Mouse (Mus musculus) testis, adult 2 months (tissue): ENCODE results near the gene Tmod1. TPM values are rescaled to one million over a fixed set of nuclear protein-coding genes. Genes with fewer than 3 reads are reported as not detected.

Experiments
- H3K27ac ChIP-seq: fragments of 200-500 bp; 2 replicates; pipeline ENCODE4 v1.5.1; 2012; ENCODE audit warnings: low read depth, low read length; ENCODE audit not compliant: control insufficient read depth, insufficient read depth
- H3K27me3 ChIP-seq: fragments of 200-500 bp; 2 replicates; pipeline ENCODE4 v1.6.1; 2012; ENCODE audit warnings: mild to moderate bottlenecking, low read length, moderate library complexity; ENCODE audit not compliant: control insufficient read depth, insufficient read depth
- H3K36me3 ChIP-seq: fragments of 200-500 bp; 2 replicates; pipeline ENCODE4 v1.6.1; 2012; ENCODE audit warnings: mild to moderate bottlenecking, low read length; ENCODE audit not compliant: control insufficient read depth, insufficient read depth
- H3K4me1 ChIP-seq: fragments of 200-500 bp; 2 replicates; pipeline ENCODE4 v1.6.1; 2012; ENCODE audit warnings: low read length; ENCODE audit not compliant: control insufficient read depth, insufficient read depth
- H3K4me3 ChIP-seq: fragments of 200-500 bp; 2 replicates; pipeline ENCODE4 v1.5.1; 2012; ENCODE audit warnings: low read depth, mild to moderate bottlenecking, low read length, moderate library complexity, mixed read lengths; ENCODE audit not compliant: control insufficient read depth
- CTCF ChIP-seq: fragments of 200-500 bp; IDR thresholded peaks from 2 replicates; pipeline ENCODE4 v1.5.1; 2012; ENCODE audit warnings: low read depth, mild to moderate bottlenecking, inconsistent platforms, low read length, moderate library complexity; ENCODE audit not compliant: control insufficient read depth, insufficient read depth, insufficient replicate concordance
- POLR2A ChIP-seq: fragments of 200-500 bp; IDR thresholded peaks from 2 replicates; pipeline ENCODE4 v1.6.1; 2012; ENCODE audit warnings: low read depth, mild to moderate bottlenecking, inconsistent platforms, low read length, moderate library complexity; ENCODE audit not compliant: control insufficient read depth
- polyA plus RNA-seq: library from polyadenylated mRNA; depleted of rRNA; stranded (reverse); fragments of >200 nt; gene quantifications from 2 replicates; pipeline ENCODE4 v1.2.3, GENCODE M21; 2012; rRNA removed

Gene Tmod1
- polyA plus RNA-seq, result 24.7 and 29.7 TPM in 2 replicates

GRCm38 (mm10) chr4:46038892-46039751, at the start of gene Tmod1:
TSS of gene Tmod1 (plus strand) at chr4:46038935.
- H3K27me3 ChIP-seq, result no peaks in the 10 kb centered on the region
- H3K4me1 ChIP-seq, result peaks cover 12% of the 10 kb centered on the region
- H3K36me3 ChIP-seq, result no peaks in the 10 kb centered on the region
- no peak within 1 kb of the TSS for H3K27ac ChIP-seq
- H3K4me3 ChIP-seq, result peak within 1 kb of the TSS; percentile 63
- TF ChIP-seq CTCF (no peak), POLR2A (no peak)

- no peaks in the 10 kb centered on the region for H3K4me1 ChIP-seq
- no peaks in the 10 kb centered on the region for H3K27me3 ChIP-seq
- TF ChIP-seq POLR2A (no peak), CTCF (no peak)
- peaks cover 1% of the 10 kb centered on the region for H3K36me3 ChIP-seq
- H3K27ac ChIP-seq, result no peak overlapping the region
- no peak overlapping the region for H3K4me3 ChIP-seq
Measured at GRCm38 (mm10) chr4:45990427-45991135, 48.2 kb upstream of the Tmod1 start.

DNA sequence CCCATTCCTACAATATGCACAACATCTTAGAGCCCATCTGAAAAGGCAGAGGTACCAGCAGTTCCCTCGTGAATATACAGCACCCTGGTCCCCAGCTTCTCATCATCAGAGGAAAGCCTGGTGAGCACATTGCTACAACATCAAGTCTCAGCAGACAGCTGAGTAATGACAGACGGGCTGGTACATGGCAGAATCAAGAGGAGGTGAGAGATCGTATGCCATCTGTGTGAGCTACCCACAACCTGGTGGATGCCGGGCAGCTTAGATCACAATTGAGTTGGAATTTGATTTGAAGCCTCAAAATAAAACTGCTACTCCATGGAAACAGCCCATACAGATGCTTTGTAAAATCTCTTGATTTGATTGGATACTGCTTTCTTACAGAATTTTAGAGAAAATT, 40.2 kb upstream of the Tmod1 start:
- TF ChIP-seq CTCF, result no peak
- no peak; the same call in 1 of the 2 replicates for TF ChIP-seq POLR2A

DNA sequence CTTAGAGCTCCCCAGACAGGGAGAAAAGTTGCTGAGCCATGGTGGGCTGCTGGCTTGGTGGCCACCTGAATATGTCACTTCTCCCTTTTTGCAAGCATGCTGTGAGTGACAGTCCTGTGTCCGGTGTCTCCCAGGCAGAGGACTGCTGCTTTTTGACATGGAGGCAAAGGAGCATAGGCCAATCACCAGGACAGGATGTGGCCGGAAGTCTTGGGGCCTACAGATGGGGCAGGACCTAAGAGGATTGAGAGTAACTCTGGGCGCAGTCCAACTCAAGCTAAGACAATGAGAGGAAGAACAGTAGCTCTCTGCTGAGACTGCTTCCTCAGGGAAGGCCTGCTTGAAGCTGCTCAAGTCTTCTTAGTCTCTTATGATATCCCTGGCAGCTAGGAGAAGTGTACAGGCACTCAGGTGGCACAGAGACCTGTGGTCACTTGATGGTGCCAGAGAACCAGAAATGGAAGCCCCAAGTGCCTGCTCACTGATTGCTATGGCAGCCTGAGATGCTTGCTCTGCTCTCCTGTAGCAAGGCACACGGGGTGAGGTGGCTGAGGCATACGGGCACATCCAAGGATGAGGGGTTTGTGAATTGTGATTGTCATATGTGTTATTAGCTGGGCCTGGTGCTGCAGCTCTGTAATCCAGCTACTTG, 30.5 kb upstream of the Tmod1 start:
- H3K4me3 ChIP-seq, result no peak overlapping the region
- peaks cover 1% of the 10 kb centered on the region for H3K36me3 ChIP-seq
- H3K27me3 ChIP-seq, result no peaks in the 10 kb centered on the region
- H3K4me1 ChIP-seq, result 0 out of 2 replicates have a peak, but pooled peaks cover 2% of the 10 kb centered on the region
- TF ChIP-seq POLR2A (no peak), CTCF (no peak)
- H3K27ac ChIP-seq, result no peak overlapping the region

More for the DNA sequence above, 40.2 kb upstream of the Tmod1 start:
- Histone ChIP-seq H3K27ac (peak overlapping the region; percentile 56; the same call in 1 of the 2 replicates), H3K36me3 (peaks cover 4% of the 10 kb centered on the region), H3K4me1 (no peaks in the 10 kb centered on the region), H3K27me3 (no peaks in the 10 kb centered on the region), H3K4me3 (peak overlapping the region; percentile 55)

DNA sequence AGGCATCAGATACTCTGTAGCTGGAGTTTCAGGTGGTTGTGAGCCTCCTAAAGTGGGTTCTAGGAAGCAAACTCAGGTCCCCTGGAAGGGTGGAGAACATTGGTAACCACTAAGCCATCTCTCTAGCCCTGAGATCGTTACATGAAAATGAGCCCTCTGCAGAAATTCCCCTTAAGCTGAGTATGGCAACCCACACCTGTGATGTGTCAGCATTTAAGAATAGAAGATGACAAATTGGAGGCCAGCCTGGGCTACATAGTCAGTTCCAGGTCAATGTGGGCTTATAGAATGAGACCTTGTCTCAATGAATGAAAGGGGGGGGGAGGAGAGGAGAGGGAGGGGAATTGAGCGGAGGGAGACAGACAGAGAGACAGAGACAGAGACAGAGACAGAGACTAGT, 27.0 kb upstream of the Tmod1 start:
- H3K27ac ChIP-seq, result no peak overlapping the region
- no peaks in the 10 kb centered on the region for H3K27me3 ChIP-seq
- no peak for TF ChIP-seq CTCF
- TF ChIP-seq POLR2A, result no peak
- no peaks in the 10 kb centered on the region; the same call in 1 of the 2 replicates for H3K36me3 ChIP-seq
- 0 out of 2 replicates have a peak, but pooled peaks cover 2% of the 10 kb centered on the region for H3K4me1 ChIP-seq
- no peak overlapping the region for H3K4me3 ChIP-seq

- H3K27me3 ChIP-seq, result no peaks in the 10 kb centered on the region
- no peak overlapping the region for H3K27ac ChIP-seq
- H3K4me1 ChIP-seq, result no peaks in the 10 kb centered on the region
- TF ChIP-seq CTCF (no peak), POLR2A (no peak)
- no peak overlapping the region for H3K4me3 ChIP-seq
- no peaks in the 10 kb centered on the region; the same call in none of the 2 replicates for H3K36me3 ChIP-seq
Measured at GRCm38 (mm10) chr4:46015605-46016004, 23.1 kb upstream of the Tmod1 start.
